ENCODE assay signal across 20 mouse cellular contexts in genomic region chr6:67029312-67029950, GRCm38 (mm10). TPM values are rescaled to one million over a fixed set of nuclear protein-coding genes. Genes with fewer than 3 reads are reported as not detected.
DNase-seq lines count a peak whose midpoint lies in the region; ATAC-seq and TF ChIP-seq lines count a peak whose summit lies in the region.
"Had no signal": no experiment of that assay in that cellular context is flagged by ENCODE, and none has a peak within 500 bp of the region (broad histone marks: within the 10 kb centered on the region; RNA-seq: fewer than 3 reads in every experiment).

No protein-coding gene starts in this region.

- WGBS in kidney, embryonic 15.5 days, result 43% methylated on average over 5 of the region's 5 CpGs
- WGBS in neural tube, embryonic 13.5 days, result 29% methylated on average over 5 of the region's 5 CpGs
- 23% methylated on average over 5 of the region's 5 CpGs for WGBS in stomach, postnatal 0 days

- no peaks in the 10 kb centered on the region for H3K36me3 ChIP-seq in kidney, embryonic 15.5 days
- no peaks in the 10 kb centered on the region for H3K36me3 ChIP-seq in neural tube, embryonic 13.5 days
- no peaks in the 10 kb centered on the region for H3K36me3 ChIP-seq in stomach, postnatal 0 days (ENCODE audit: control insufficient read depth, insufficient read depth, low read length)
- H3K36me3 ChIP-seq: embryonic facial prominence, embryonic 12.5 days; heart, embryonic 10.5 days; limb, embryonic 10.5 days; midbrain, embryonic 12.5 days had no signal

- no peak overlapping the region for H3K9ac ChIP-seq in kidney, embryonic 15.5 days
- H3K9ac ChIP-seq in neural tube, embryonic 13.5 days, result no peak overlapping the region
- H3K9ac ChIP-seq in stomach, postnatal 0 days (ENCODE audit: low read length), result no peak overlapping the region
- H3K9ac ChIP-seq: embryonic facial prominence, embryonic 12.5 days; liver, embryonic 14.5 days; midbrain, embryonic 12.5 days had no signal

- no peak overlapping the region for H3K27ac ChIP-seq in kidney, embryonic 15.5 days
- no peak overlapping the region for H3K27ac ChIP-seq in neural tube, embryonic 13.5 days (replicated peaks)
- H3K27ac ChIP-seq in stomach, postnatal 0 days (replicated peaks), result no peak overlapping the region
- H3K27ac ChIP-seq in gastrocnemius, adult 2 months, result no peak overlapping the region
- H3K27ac ChIP-seq: embryonic facial prominence, embryonic 12.5 days; heart, embryonic 10.5 days; limb, embryonic 10.5 days; liver, embryonic 14.5 days; midbrain, embryonic 12.5 days had no signal

- DNase-seq in kidney, adult 11 months, result peak; percentile 28
- DNase-seq in neural tube, embryonic 10.5 days (ENCODE audit: extremely low spot score, low spot score), result no peak
- DNase-seq in stomach, postnatal 0 days (ENCODE audit: low spot score), result no peak
- no peak for DNase-seq in gastrocnemius, adult 2 months
- no peak for DNase-seq in spleen, postnatal 4 days (ENCODE audit: low spot score in 2 of 2)
- DNase-seq: cerebellum, postnatal 10 days; heart, postnatal 14 days; lung, postnatal 36 days; right cerebral cortex, postnatal 4 days; thymus, postnatal 4 days had no signal

- no peaks in the 10 kb centered on the region for H3K27me3 ChIP-seq in kidney, embryonic 15.5 days
- no peaks in the 10 kb centered on the region for H3K27me3 ChIP-seq in neural tube, embryonic 13.5 days
- no peaks in the 10 kb centered on the region for H3K27me3 ChIP-seq in stomach, postnatal 0 days (ENCODE audit: control insufficient read depth, insufficient read depth, low read length)
- H3K27me3 ChIP-seq: embryonic facial prominence, embryonic 12.5 days; Patski had no signal

- TF ChIP-seq CTCF in stomach, postnatal 0 days (IDR thresholded peaks at IDR 0.05; ENCODE audit: low read depth), result no peak
- no peak for TF ChIP-seq CTCF in gastrocnemius, adult 2 months (IDR thresholded peaks at IDR 0.05)

- H3K4me2 ChIP-seq in kidney, embryonic 15.5 days, result no peak overlapping the region
- H3K4me2 ChIP-seq in neural tube, embryonic 13.5 days, result no peak overlapping the region
- no peak overlapping the region for H3K4me2 ChIP-seq in stomach, postnatal 0 days (replicated peaks; ENCODE audit: low read depth)
- H3K4me2 ChIP-seq: embryonic facial prominence, embryonic 12.5 days; midbrain, embryonic 12.5 days had no signal

- no peak for ATAC-seq in kidney, embryonic 15.5 days (replicated peaks; ENCODE audit: low FRiP score)
- peak; percentile 46; the same call in 1 of the 2 replicates for ATAC-seq in neural tube, embryonic 13.5 days (ENCODE audit: low read depth)
- ATAC-seq in granulocyte monocyte progenitor cell, adult 5-6 weeks (replicated peaks; ENCODE audit: poor library complexity, severe bottlenecking), result peak; percentile 23
- ATAC-seq in stomach, postnatal 0 days (ENCODE audit: low FRiP score, low TSS enrichment), result peak; percentile 89
- ATAC-seq: CD4-positive, CD25-positive, alpha-beta regulatory T cell, adult 4 months; Patski had no signal

- peaks cover 5% of the 10 kb centered on the region for H3K4me1 ChIP-seq in kidney, embryonic 15.5 days
- peaks cover 13% of the 10 kb centered on the region for H3K4me1 ChIP-seq in neural tube, embryonic 13.5 days (replicated peaks)
- H3K4me1 ChIP-seq in stomach, postnatal 0 days (replicated peaks; ENCODE audit: control insufficient read depth, insufficient read depth), result no peaks in the 10 kb centered on the region

- H3K4me3 ChIP-seq in kidney, embryonic 15.5 days (replicated peaks), result no peak overlapping the region
- H3K4me3 ChIP-seq in neural tube, embryonic 13.5 days, result no peak overlapping the region
- H3K4me3 ChIP-seq in stomach, postnatal 0 days (ENCODE audit: low read depth, low read length), result no peak overlapping the region
- H3K4me3 ChIP-seq in gastrocnemius, adult 2 months, result no peak overlapping the region
- H3K4me3 ChIP-seq: embryonic facial prominence, embryonic 12.5 days; heart, embryonic 10.5 days; limb, embryonic 10.5 days; midbrain, embryonic 12.5 days had no signal

- intact Hi-C loops in gastrocnemius, adult 2 months (cut with DNase I), result no loop called here

- no peak for TF ChIP-seq EP300 in stomach, postnatal 0 days (optimal IDR thresholded peaks at IDR 0.05)

- no peaks in the 10 kb centered on the region for H3K9me3 ChIP-seq in kidney, embryonic 15.5 days (replicated peaks)
- H3K9me3 ChIP-seq in neural tube, embryonic 13.5 days, result no peaks in the 10 kb centered on the region
- H3K9me3 ChIP-seq in stomach, postnatal 0 days (ENCODE audit: control insufficient read depth, low read length), result no peaks in the 10 kb centered on the region
- H3K9me3 ChIP-seq: embryonic facial prominence, embryonic 12.5 days; heart, embryonic 10.5 days; limb, embryonic 10.5 days; midbrain, embryonic 12.5 days had no signal

RNA-seq across cellular contexts. Expression of gene Gadd45a, which starts 7.8 kb away (rescaled TPM):
- 32.7 and 41.2 TPM in 2 replicates for polyA plus RNA-seq in kidney, embryonic 15.5 days (2015; fragmentation: Nextera tagmentation; extraction: Ambion mirVana)
- 28.3 and 29.8 TPM in 2 replicates for polyA plus RNA-seq in neural tube, embryonic 13.5 days (2015; fragmentation: Nextera tagmentation; extraction: Ambion mirVana)
- total RNA-seq in granulocyte monocyte progenitor cell, adult 5-6 weeks (2014; fragmentation: Nextera tagmentation), result 6.2 and 12.7 TPM in 2 replicates
- total RNA-seq in granulocyte monocyte progenitor cell, adult 5-6 weeks (2017), result 52.5 and 66.5 TPM in 2 replicates
- 23.0 and 26.2 TPM in 2 replicates for polyA plus RNA-seq in stomach, postnatal 0 days (2015; fragmentation: Nextera tagmentation; extraction: Ambion mirVana)
- 10 to 100 TPM; 27.6 to 38.9 TPM for total RNA-seq in gastrocnemius, adult 2 months (2021)
